Mouse (Mus musculus): ENCODE measurements around the gene Btbd9.

DNA sequence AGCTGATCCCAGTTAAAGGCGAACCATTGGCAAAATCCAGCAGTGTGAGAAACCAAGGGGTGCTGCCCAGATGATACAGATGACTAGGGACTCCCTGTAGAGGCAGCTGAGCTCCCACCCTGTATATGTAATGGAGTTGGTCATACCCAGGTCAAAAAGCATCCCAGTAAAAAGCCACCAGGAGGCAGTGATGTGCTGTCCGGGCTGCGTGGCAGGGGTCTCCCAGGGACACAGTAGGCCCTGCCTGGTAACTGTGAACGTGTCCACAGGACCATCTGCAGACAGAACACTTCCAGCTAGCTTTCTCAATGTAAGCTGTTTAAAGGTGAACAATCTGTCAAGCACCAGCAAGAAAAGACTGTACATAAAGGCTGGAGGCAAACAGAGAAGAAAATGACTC lies 343.6 kb downstream of the Btbd9 start:
- TF ChIP-seq POLR2A (IDR thresholded peaks at IDR 0.05; ENCODE audit: low read depth, low read length), result no peak
- no peak for TF ChIP-seq CTCF (IDR thresholded peaks at IDR 0.05; ENCODE audit: extremely low read depth, insufficient read length, insufficient replicate concordance, low read depth, low read length)

Measured in small intestine, adult 2 months (tissue).